Mouse (Mus musculus) left cerebral cortex, adult 9 months (tissue): ENCODE measurements around the gene Xpo1.
"Not testable (repeated sequence)": the region's sequence is repeated elsewhere in the genome, so short reads cannot be mapped to it uniquely, and the experiment has no call there.

Experiments
- DNase-seq, 2 experiments: peaks; one replicate each; pipeline ENCODE4 v3.0.0; 2022; ENCODE audit warnings: low spot score in 2 of 2

The Xpo1 gene

DNA sequence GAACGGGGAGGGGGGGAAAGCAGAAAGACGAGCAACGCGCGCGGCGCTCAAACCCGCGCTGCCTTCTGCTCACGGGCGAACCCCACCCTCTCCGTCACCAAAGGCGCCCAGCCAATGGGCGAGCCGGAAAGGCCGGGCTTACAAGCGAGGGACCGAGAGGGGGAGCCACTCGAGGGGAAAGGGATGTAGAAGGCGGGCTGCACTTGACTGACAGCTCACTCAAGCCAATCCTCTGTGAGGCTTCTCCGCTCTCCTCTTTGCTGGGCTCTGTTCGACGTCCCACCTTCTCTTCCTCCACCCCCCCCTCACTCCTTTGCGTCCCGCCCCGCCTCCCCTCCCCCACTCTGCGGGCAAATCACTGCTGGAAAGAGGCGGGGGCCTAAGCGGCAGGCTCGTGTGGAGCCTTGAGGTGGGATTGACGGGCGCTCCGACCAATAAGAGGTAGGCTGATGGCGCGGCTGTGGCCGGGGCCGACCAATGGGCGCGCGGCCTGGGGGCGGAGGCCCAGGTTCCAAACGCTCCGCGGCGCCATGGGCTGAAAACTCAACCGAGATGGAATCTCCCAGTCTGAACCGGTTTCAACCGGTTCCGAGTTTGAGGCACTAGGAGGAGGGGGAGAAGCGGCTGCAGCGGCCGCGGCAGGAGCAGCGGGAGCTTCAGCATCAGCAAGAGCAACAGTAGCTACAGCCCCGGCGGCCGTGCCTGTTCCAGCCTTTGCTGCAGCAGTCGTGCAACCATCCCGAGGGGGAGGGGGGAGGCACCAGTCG, at the start of gene Xpo1:
Xpo1 (plus strand) TSS at position 615 of the 767 bp plus-strand sequence.
- peak; percentile 99 to 100 for DNase-seq

- DNase-seq, result no peak
Measured at GRCm38 (mm10) chr11:23209717-23210116, 46.1 kb upstream of the Xpo1 start.

DNA sequence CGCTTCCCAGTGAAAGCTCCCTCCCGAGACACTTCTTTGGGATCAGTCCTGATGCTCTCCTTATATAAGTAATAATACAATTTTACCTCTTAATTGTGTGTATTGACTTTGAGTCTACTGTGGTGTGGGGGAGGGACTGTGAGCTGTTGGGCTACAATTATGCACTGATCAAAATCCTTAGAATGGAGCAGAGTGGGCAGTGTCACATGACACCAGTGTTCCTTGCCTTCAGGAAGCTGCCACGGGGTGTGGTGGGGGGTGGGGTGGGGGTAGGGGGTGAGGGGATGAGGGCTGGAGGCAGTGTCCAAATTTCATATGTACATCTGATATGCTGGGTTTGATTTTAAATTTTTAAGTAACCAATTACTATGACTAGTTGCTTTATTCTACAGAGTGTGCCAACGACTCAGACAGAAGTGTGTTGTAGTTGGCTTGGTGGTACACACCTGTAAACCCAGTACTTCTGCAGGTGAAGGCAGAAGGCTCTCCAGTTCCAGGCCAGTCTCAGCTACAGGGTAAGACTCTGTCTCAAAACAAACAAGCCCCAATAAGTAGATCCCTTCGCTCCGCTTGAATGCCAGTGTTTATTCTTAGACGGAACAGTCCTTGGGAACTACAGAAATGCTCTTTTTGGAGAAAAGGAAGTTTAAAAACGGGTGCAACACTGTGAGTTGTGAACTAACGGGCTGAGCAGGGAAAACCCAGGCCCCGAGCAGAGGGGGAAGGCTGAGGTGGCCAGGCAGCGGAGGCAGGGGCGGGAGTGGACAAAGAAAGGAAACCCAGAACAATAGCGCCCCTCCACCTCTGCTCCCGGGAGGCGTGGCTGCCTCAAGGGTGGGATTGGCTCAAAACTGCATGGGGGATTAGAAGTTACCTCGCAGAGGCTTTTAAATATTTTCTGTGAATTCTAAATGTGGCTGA, 45.0 kb upstream of the Xpo1 start:
- DNase-seq, result no peak

- no peak for DNase-seq
Measured at GRCm38 (mm10) chr11:23217430-23217829, 38.4 kb upstream of the Xpo1 start.

DNA sequence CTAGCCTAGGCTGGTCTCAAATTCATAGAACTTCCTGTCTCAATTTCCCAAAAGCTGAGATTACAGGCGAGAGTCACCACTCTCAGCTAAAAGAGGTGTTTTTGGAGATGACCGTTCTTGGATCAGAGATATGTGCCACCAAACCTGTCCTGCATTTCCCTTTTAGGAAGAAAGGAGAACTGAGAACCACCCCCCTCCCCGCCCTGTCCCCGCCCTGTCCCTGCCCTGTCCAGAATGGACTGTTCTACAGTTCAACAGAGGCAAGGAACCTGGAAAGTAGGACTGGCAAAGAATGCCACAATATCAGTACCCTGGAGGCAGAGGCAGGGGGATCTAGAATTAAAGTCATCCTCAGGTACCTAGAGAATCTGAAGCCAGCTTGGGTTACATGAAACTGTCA, 19.8 kb upstream of the Xpo1 start:
- DNase-seq, result no peak

DNA sequence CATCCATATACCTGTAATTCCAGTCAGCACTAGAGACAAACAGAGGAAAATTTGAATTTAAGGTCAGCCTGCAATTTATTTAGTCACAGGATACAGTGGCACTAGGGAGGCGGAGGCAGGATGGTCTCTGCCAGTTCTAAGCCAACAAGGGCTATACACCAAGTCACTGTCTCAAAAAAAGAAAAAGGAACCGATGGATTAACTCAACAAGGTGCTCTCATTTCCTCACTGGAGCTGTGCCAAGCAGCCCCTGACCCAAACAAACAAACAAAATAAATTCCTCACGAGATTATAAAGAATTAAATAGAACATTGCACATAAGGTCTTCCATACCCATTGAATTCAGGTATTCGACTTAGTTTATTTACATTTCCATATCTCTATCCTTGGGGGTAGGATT, 1.9 kb upstream of the Xpo1 start:
- no peak for DNase-seq

- DNase-seq, result peak in 1 of 2 experiments; percentile 8
Measured at GRCm38 (mm10) chr11:23254548-23254947, 1.3 kb upstream of the Xpo1 start.

GRCm38 (mm10) chr11:23255053-23255426, 801 bp upstream of the Xpo1 start:
- no peak for DNase-seq

DNA sequence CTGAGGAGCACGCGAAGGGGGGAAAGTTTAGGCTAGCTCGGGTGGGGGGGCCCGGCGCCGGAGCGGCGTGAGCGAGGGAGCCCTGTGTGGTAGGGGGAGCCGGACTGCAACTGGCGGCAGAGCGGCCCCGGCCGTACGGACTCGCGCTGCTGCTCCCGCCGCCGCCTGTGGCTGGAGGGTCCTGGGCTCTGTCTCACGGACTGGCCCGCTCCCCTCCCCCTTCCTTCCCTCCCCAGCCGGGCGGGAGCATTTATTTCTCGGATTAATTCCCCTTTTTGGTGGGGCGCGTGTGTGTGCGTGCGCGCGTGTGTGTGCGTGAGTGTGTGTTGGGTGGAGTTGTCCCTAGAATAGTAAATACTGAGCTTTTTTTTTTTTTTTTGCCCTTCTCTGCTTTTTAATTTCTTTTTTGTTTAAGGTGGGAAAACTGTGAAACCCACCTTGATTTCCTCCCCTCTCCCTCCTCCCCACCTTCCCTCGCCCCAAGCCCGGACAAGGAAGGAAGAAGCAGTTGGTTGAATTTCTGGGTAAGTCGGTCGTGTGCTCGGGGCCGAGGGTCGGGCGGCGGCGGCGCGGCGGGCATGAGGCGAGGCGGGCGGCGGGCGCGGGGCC, 457 bp downstream of the Xpo1 start:
- DNase-seq, result peak in 1 of 2 experiments; percentile 42

GRCm38 (mm10) chr11:23256803-23257704, 1.2 kb downstream of the Xpo1 start:
- DNase-seq, result peak in 1 of 2 experiments; percentile 62

DNA sequence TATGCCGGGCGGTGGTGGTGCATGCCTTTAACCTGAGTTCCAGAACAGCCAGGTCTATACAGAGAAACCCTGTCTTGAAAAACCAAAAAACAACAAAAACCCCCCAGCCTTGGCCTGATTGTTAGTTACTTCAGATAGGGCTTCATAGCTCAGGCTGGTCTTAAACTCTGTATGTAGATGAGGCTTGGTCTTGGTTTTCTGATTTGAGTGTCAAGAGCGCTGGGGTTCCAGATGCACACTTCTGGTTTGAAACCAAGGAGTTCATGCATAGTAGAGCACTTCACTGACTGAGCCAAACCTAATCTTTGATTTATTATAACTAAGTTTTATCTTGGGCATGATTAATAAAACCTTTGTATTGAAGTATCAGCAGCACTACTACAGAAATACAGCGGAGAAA, 3.2 kb downstream of the Xpo1 start:
- DNase-seq, result no peak

DNA sequence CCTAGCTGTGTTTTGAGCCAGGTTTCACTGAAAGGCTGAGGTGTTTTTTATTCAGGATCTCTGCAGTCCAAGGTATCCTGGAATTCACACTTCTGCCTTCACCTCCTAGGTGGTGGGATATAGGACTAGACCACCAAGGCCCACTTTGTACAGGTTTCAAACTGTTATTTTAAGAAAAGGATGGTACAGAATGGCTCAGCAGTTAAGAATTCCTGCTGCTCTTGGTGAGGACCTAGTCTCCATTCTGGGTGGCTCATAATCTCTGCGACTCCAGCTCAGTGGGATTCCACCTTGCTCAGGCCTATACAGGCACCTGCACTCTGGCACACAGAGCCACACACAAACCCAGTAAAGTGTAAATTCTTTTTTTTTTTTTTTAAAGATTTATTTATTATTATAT, 3.6 kb downstream of the Xpo1 start:
- DNase-seq, result no peak

DNA sequence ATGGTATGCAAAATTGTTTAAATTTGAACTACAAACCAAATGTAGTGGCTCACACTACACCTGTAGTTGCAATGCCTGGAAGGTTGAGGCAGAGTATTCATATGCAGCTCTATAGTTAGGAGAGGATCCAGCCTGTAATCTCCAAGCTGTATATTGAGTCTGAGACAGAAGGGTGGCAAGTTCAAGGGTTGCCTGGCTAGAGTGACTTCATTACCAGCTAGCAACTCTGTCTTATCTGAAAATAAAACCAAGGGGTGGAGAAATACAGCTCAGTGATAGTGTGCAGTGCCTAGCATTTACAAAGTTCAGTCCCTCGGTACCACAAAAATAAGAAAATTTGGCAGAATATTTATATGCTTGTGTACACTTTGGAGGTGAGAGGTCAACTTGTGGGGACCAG, 4.3 kb downstream of the Xpo1 start:
- DNase-seq, result no peak

DNA sequence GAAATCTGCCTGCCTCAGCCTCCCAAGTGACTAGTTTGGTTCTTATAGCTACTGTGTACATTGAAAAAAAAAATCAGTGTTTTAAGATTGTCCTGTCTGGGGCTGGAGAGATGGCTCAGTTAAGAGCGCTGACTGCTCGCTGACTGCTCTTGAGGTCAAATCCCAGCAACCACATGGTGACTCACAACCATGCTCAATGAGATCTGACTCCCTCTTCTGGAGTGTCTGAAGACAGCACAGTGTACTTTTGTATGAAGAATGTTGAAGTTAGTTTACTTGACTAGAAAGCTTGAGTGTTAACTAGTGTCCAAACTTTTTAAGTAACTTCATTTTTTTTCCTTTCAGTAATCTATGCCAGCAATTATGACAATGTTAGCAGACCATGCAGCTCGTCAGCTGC, 5.6 kb downstream of the Xpo1 start:
- no peak for DNase-seq

- no peak for DNase-seq
Measured at GRCm38 (mm10) chr11:23264949-23265348, 9.1 kb downstream of the Xpo1 start.

GRCm38 (mm10) chr11:23271770-23272724, 16.2 kb downstream of the Xpo1 start:
- DNase-seq, result no peak

GRCm38 (mm10) chr11:23275780-23276179, 19.9 kb downstream of the Xpo1 start:
- DNase-seq, result no peak

DNA sequence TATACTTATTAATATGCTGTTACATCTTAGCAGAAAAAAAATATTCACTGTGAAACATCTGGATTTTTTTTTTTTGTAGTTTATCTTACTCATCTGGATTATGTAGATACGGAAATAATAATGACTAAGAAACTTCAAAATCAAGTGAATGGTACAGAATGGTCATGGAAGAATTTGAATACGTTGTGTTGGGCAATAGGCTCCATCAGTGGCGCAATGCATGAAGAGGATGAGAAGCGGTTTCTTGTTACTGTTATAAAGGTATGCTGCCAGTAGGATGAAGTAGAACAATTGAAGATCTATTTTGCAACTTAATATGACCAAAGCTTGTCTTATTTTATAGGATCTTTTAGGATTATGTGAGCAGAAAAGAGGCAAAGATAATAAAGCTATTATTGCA, 28.6 kb downstream of the Xpo1 start:
- DNase-seq, result no peak

DNA sequence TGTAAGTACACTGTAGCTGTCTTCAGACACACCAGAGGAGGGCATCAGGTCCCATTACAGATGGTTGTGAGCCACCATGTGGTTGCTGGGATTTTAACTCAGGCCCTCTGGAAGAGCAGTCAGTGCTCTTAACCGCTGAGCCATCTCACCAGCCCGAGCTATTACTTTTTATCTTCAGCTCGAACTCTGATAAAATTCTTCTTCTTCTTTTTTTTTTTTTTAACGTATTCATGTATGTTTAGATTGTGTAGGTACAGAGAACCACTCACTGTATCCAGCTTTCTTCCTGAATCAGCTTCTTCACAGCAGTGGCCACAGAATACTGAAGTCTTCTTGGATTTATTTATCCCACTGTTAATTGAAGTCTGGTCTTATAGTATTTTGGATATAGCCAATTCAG, 33.0 kb downstream of the Xpo1 start:
- DNase-seq, result not testable (repeated sequence)

DNA sequence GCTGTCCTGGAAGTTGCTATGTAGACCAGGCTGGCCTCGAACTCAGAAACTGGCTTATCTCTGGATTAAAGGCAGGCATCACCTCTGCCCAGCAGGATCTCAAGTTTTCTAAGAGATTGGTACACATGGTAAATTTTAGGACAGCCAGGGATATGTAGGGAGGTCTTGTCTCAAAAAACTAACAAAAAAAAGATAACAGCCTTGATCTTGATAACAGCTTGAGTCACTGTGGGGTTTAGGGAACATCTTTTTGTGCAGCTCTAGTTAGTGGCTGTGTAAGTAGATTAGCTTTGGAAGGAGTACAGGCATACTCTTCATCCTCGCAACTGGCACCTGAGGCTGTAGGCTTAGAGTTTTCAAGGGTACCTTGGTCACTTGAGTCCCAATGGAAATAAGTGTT, 41.5 kb downstream of the Xpo1 start:
- DNase-seq, result no peak
